Mouse (Mus musculus) bone marrow macrophage, adult 2 months (primary cell): ENCODE measurements at regions not wholly inside any gene's neighbourhood (a gene's known extent, or its start where the extent isn't known, plus 50 kb on each side); places are given as distances from the start of the nearest gene placed in this dataset.

Source experiments
- CTCF ChIP-seq: IDR thresholded peaks from 2 replicates; pipeline ENCODE4 v1.5.1; 2012; ENCODE audit warnings: low read depth, mild to moderate bottlenecking, low read length, moderate library complexity
- POLR2A ChIP-seq: IDR thresholded peaks from 2 replicates; pipeline ENCODE4 v1.6.1; 2012; ENCODE audit warnings: mild to moderate bottlenecking, low read depth, low read length, borderline replicate concordance

GRCm38 (mm10) chr5:120304295-120304701 is 127.2 kb upstream of the Lhx5 start:
- TF ChIP-seq CTCF (no peak), POLR2A (no peak)
